Mouse (Mus musculus) ES-E14 (cell line): Measurements from ENCODE around the gene Ccs.

Experiments used
- CHD2 ChIP-seq: IDR thresholded peaks from 2 replicates; pipeline ENCODE4 v1.6.1; 2014; ENCODE audit warnings: mild to moderate bottlenecking, low read depth, low read length, inconsistent platforms
- HCFC1 ChIP-seq: IDR thresholded peaks from 2 replicates; pipeline ENCODE4 v1.6.1; 2012; ENCODE audit warnings: low read length, inconsistent platforms, borderline replicate concordance; ENCODE audit not compliant: insufficient read depth
- MAFK ChIP-seq: IDR thresholded peaks from 2 replicates; pipeline ENCODE4 v1.6.1; 2014; ENCODE audit warnings: mild to moderate bottlenecking, low read depth, low read length, inconsistent platforms; ENCODE audit not compliant: insufficient read depth
- ZNF384 ChIP-seq: IDR thresholded peaks from 2 replicates; pipeline ENCODE4 v1.6.1; 2012; ENCODE audit warnings: low read depth, low read length, inconsistent platforms

DNA sequence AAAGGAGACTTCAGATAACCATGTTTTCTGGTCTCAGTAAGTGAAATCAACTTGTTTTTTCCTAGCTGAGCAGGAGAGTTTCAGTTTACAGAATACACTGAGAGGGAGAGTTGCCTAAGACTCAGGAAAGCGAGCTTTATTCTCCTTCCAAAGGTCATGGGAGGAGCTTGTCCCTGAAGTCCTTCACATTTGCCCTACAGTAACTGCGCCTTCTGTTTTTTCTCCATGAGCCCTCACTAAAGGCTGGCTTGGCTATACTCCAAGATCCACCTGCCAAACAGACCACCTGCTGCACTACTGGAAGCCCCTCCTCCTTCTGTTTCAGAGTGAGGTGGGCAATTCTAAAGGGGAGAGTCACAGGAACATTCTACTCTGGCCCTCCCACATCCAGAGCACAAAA lies 3.0 kb downstream of the Ccs start:
- no peak for TF ChIP-seq ZNF384
- TF ChIP-seq CHD2, result no peak
- TF ChIP-seq MAFK, result no peak
- no peak for TF ChIP-seq HCFC1
